Mouse (Mus musculus): Measurements from ENCODE around the gene Usp1. TPM values are rescaled to one million over a fixed set of nuclear protein-coding genes. Genes with fewer than 3 reads are reported as not detected.

Usp1 gene
- total RNA-seq, 1 experiment = 47.3 TPM

DNA sequence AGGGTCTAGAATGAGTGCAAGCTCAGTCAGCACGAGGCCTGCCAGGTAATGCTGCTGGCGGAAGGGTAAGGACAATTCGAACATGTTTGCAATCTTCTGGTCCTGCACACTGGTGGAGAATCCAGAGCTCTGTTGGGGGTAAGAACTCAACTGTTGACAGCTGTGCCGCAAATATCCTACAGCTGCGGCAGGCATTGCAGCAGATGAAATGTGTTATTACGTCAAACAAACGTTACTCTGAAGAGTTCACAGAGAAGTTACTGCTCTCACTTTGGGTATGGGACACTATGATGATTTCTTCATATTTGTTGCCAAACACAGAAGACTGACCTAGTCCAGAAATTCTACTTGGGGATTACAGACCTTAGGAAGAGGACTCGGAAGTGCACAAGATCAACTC is 61.1 kb downstream of the Usp1 start:
- no peak overlapping the region for H3K4me3 ChIP-seq (ENCODE audit: insufficient read depth in 1 of 2, low read depth in 1 of 2, low read length in 2 of 2, poor library complexity in 1 of 2, severe bottlenecking in 1 of 2)
- TF ChIP-seq ZNF384 (IDR thresholded peaks at IDR 0.05; ENCODE audit: low read depth, low read length) (no peak), MAFK (IDR thresholded peaks at IDR 0.05; ENCODE audit: insufficient read depth, low read depth, low read length) (no peak), HCFC1 (IDR thresholded peaks at IDR 0.05; ENCODE audit: borderline replicate concordance, insufficient read depth, low read length) (no peak), CHD2 (IDR thresholded peaks at IDR 0.05; ENCODE audit: low read depth, low read length) (no peak), ZC3H11A (IDR thresholded peaks at IDR 0.05; ENCODE audit: borderline replicate concordance, low read depth, low read length) (no peak)
- in situ Hi-C loops (cut with MboI; ENCODE audit: low sequenced_read_pairs in 2 of 2, unreplicated experiment in 2 of 2) = no loop called here
- H3K27ac ChIP-seq (ENCODE audit: insufficient read depth, low read depth, low read length, poor library complexity, severe bottlenecking) = no peak overlapping the region
- H3K9me3 ChIP-seq (ENCODE audit: control insufficient read depth, insufficient read depth, low read depth, low read length) = no peaks in the 10 kb centered on the region
- no peak for DNase-seq (ENCODE audit: low read depth, low spot score)
- no peaks in the 10 kb centered on the region for H3K4me1 ChIP-seq (ENCODE audit: control insufficient read depth in 2 of 2, insufficient read depth in 2 of 2, low read length in 2 of 2, poor library complexity in 1 of 2)
- H3K9ac ChIP-seq (ENCODE audit: insufficient read depth, low read depth, low read length, poor library complexity, severe bottlenecking) = no peak overlapping the region
- no peaks in the 10 kb centered on the region for H3K36me3 ChIP-seq (ENCODE audit: control insufficient read depth, insufficient read depth, low read length, poor library complexity, severe bottlenecking)

Other genes starting within 250 kb of the Usp1 start
- gene L1td1, start 197.1 kb upstream of the Usp1 start, total RNA-seq (2012; rRNA removed) = 234 and 286 TPM in 2 replicates
- gene Kank4, start 106.3 kb upstream of the Usp1 start, total RNA-seq (2012; rRNA removed) = 4.0 and 5.4 TPM in 2 replicates
- 0.13 TPM in 1 of 2 replicates, not detected in the other for gene I0C0044D17Rik, start 100.0 kb upstream of the Usp1 start, total RNA-seq (2012; rRNA removed)
- 0.09 TPM in 1 of 2 replicates, not detected in the other for gene Angptl3, start 107.1 kb downstream of the Usp1 start, total RNA-seq (2012; rRNA removed)
- 20.7 and 22.8 TPM in 2 replicates for gene Dock7, start 197.1 kb downstream of the Usp1 start, total RNA-seq (2012; rRNA removed)

Data from ES-E14 (cell line).